Mouse (Mus musculus): ENCODE data around the gene Tmem178b. TPM values are rescaled to one million over a fixed set of nuclear protein-coding genes. Genes with fewer than 3 reads are reported as not detected.

Tmem178b gene
- polyA plus RNA-seq, 1 experiment from 2014 or later = 1.8 TPM

GRCm38 (mm10) chr6:39919011-39919709, 46.1 kb downstream of the Tmem178b start:
- Histone ChIP-seq H3K4me2 (no peak overlapping the region), H3K9ac (replicated peaks) (no peak overlapping the region), H3K4me3 (replicated peaks) (no peak overlapping the region), H3K4me1 (replicated peaks) (no peaks in the 10 kb centered on the region), H3K27me3 (no peaks in the 10 kb centered on the region), H3K9me3 (no peaks in the 10 kb centered on the region), H3K27ac (no peak overlapping the region), H3K36me3 (no peaks in the 10 kb centered on the region)
- 76% methylated on average over 6 of the region's 6 CpGs for WGBS
- no peak for ATAC-seq (ENCODE audit: insufficient number of reproducible peaks, insufficient read depth, low FRiP score, low TSS enrichment, low read depth)

DNA sequence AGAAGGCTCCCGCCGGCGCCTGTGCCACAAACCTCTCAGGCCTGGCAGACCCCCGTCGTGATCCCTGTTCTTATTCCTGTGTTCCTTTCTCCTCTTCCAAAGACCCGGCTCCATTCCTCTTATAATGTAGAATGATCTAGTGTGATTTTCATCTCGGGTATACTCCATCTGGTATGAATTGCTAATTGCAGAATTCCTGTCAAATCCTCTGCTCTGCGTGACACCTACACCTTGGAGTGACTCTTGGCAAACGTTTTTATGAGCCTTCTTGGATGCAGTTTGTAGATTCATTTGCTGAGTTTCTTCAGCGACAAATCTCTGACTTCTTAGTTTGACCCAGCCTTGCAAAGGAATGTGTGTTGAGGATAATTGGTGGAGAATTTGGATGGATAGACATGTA, 53.4 kb downstream of the Tmem178b start:
- Histone ChIP-seq H3K36me3 (no peaks in the 10 kb centered on the region), H3K27me3 (no peaks in the 10 kb centered on the region), H3K9me3 (no peaks in the 10 kb centered on the region), H3K4me1 (replicated peaks) (no peaks in the 10 kb centered on the region), H3K27ac (no peak overlapping the region), H3K4me3 (replicated peaks) (no peak overlapping the region), H3K4me2 (no peak overlapping the region), H3K9ac (replicated peaks) (no peak overlapping the region)
- ATAC-seq (ENCODE audit: insufficient number of reproducible peaks, insufficient read depth, low FRiP score, low TSS enrichment, low read depth) = no peak
- WGBS = 84% methylated on average over 10 of the region's 10 CpGs

DNA sequence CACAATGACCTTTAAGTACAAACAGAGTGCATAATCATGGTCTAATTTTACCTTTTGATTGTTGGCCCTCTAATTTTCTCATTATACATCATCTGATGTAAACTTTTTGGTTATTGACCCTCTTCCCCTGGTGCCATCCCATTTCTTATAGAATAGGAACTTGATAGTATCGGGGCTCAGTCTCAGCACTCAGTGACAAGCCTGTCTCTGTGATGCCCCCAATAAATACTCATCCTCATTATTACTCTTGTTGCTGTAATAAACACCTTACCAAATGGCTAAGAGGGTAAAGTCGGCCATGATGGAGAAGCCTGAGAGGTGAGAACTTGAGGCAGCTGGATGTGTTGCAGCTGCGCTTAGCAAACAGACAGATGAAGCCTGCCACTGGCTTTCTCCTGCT, 63.5 kb downstream of the Tmem178b start:
- ATAC-seq (ENCODE audit: insufficient number of reproducible peaks, insufficient read depth, low FRiP score, low TSS enrichment, low read depth) = no peak
- H3K4me2 ChIP-seq = no peak overlapping the region
- H3K4me1 ChIP-seq (replicated peaks) = no peaks in the 10 kb centered on the region
- H3K27ac ChIP-seq = no peak overlapping the region
- H3K4me3 ChIP-seq (replicated peaks) = no peak overlapping the region
- no peaks in the 10 kb centered on the region for H3K36me3 ChIP-seq
- 53% methylated on average over 3 of the region's 3 CpGs for WGBS
- no peak overlapping the region for H3K9ac ChIP-seq (replicated peaks)
- H3K9me3 ChIP-seq = no peaks in the 10 kb centered on the region
- no peaks in the 10 kb centered on the region for H3K27me3 ChIP-seq

- Histone ChIP-seq H3K27ac (no peak overlapping the region), H3K4me2 (no peak overlapping the region), H3K27me3 (no peaks in the 10 kb centered on the region; the same call in 1 of the 2 replicates), H3K9ac (replicated peaks) (no peak overlapping the region), H3K4me1 (replicated peaks) (no peaks in the 10 kb centered on the region), H3K9me3 (no peaks in the 10 kb centered on the region), H3K4me3 (replicated peaks) (no peak overlapping the region), H3K36me3 (no peaks in the 10 kb centered on the region)
- 86% methylated on average over 7 of the region's 7 CpGs for WGBS
- ATAC-seq (ENCODE audit: insufficient number of reproducible peaks, insufficient read depth, low FRiP score, low TSS enrichment, low read depth) = no peak
These were observed 67.8 kb downstream of the Tmem178b start for GRCm38 (mm10) chr6:39940920-39941319.

DNA sequence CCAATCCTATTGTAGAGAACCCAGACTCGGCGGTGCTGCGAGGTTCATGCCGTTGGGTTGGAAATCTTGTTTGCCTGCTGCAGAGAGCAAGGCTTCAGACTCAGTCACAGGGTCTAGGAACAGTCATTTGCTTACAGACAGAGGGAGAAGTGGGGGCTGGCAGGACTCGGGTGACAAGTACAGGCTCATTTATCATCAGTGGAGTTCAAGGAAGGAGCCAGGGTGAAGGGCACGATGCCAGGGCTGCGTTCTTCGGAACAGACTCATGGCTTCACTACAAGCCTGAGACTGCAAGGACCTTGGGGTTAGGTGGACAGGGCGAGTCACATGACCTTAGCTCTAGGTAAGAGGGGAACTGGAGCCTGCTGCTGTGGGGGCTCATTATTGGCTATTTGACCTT, 71.8 kb downstream of the Tmem178b start:
- no peak overlapping the region for H3K4me3 ChIP-seq (replicated peaks)
- 75% methylated on average over 9 of the region's 9 CpGs for WGBS
- no peak for ATAC-seq (ENCODE audit: insufficient number of reproducible peaks, insufficient read depth, low FRiP score, low TSS enrichment, low read depth)
- H3K36me3 ChIP-seq = no peaks in the 10 kb centered on the region
- no peak overlapping the region for H3K27ac ChIP-seq
- no peaks in the 10 kb centered on the region; the same call in 1 of the 2 replicates for H3K27me3 ChIP-seq
- H3K4me2 ChIP-seq = no peak overlapping the region
- no peak overlapping the region for H3K9ac ChIP-seq (replicated peaks)
- no peaks in the 10 kb centered on the region for H3K4me1 ChIP-seq (replicated peaks)
- no peaks in the 10 kb centered on the region for H3K9me3 ChIP-seq

DNA sequence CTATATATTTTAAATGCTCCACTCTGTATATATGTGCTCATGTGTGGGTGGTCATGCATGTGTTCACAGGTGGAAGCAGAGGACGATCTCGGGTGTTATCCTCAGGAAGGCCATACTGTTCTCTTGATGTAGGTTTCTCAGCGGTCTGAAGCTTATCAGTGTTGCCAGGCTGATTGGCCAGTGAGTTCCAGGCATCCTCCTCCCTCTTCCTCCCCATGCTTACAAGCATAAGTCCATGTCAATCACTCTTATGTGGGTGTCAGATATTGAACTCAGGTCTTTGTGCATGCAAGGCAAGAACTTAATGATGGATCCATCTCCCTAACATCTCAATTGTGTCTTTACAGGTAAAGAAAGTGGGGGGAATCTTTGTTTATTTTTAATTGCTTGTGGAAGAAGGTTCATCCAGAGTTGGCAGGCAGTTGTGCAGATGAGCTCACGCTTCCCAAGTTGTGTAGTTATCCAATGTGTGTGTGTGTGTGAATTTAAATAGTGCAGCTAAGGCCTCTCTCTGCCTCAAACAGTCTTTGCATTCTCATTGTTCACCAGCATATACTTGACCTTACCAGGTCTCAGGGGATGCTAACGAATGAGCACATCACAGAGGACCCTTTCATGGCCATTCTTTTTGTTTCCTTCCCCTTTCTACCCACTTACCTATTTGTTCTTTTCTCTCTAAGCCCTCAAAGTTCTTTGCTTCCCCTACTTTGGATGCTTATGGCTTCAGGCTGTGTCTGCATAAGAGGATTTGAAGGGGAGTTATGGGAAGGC, 72.8 kb downstream of the Tmem178b start:
- Histone ChIP-seq H3K9me3 (no peaks in the 10 kb centered on the region), H3K27me3 (no peaks in the 10 kb centered on the region; the same call in 1 of the 2 replicates), H3K4me1 (replicated peaks) (no peaks in the 10 kb centered on the region), H3K4me3 (replicated peaks) (no peak overlapping the region), H3K36me3 (no peaks in the 10 kb centered on the region), H3K9ac (replicated peaks) (no peak overlapping the region), H3K4me2 (no peak overlapping the region), H3K27ac (no peak overlapping the region)
- no peak for ATAC-seq (ENCODE audit: insufficient number of reproducible peaks, insufficient read depth, low FRiP score, low TSS enrichment, low read depth)
- WGBS = 84% methylated on average over 5 of the region's 5 CpGs

- H3K4me2 ChIP-seq = no peak overlapping the region
- WGBS = 90% methylated on average over 4 of the region's 4 CpGs
These were observed 73.5 kb downstream of the Tmem178b start for GRCm38 (mm10) chr6:39946601-39947000.

GRCm38 (mm10) chr6:39953951-39954350, 80.9 kb downstream of the Tmem178b start:
- ATAC-seq (ENCODE audit: insufficient number of reproducible peaks, insufficient read depth, low FRiP score, low TSS enrichment, low read depth) = no peak
- WGBS = 86% methylated on average over 5 of the region's 5 CpGs
- Histone ChIP-seq H3K4me1 (replicated peaks) (no peaks in the 10 kb centered on the region), H3K9ac (replicated peaks) (no peak overlapping the region), H3K27ac (no peak overlapping the region), H3K36me3 (no peaks in the 10 kb centered on the region), H3K27me3 (no peaks in the 10 kb centered on the region), H3K4me2 (no peak overlapping the region), H3K9me3 (no peaks in the 10 kb centered on the region), H3K4me3 (replicated peaks) (no peak overlapping the region)

More at GRCm38 (mm10) chr6:39946601-39947000, 73.5 kb downstream of the Tmem178b start:
- no peaks in the 10 kb centered on the region for H3K9me3 ChIP-seq
- no peak for ATAC-seq (ENCODE audit: insufficient number of reproducible peaks, insufficient read depth, low FRiP score, low TSS enrichment, low read depth)
- H3K9ac ChIP-seq (replicated peaks) = no peak overlapping the region
- H3K27ac ChIP-seq = no peak overlapping the region
- no peaks in the 10 kb centered on the region for H3K4me1 ChIP-seq (replicated peaks)
- H3K27me3 ChIP-seq = no peaks in the 10 kb centered on the region; the same call in 1 of the 2 replicates
- no peak overlapping the region for H3K4me3 ChIP-seq (replicated peaks)
- H3K36me3 ChIP-seq = no peaks in the 10 kb centered on the region

GRCm38 (mm10) chr6:39955211-39955610, 82.1 kb downstream of the Tmem178b start:
- ATAC-seq (ENCODE audit: insufficient number of reproducible peaks, insufficient read depth, low FRiP score, low TSS enrichment, low read depth) = no peak
- H3K9ac ChIP-seq (replicated peaks) = no peak overlapping the region
- H3K4me1 ChIP-seq (replicated peaks) = no peaks in the 10 kb centered on the region
- WGBS = 90% methylated on average over 2 of the region's 2 CpGs
- H3K4me3 ChIP-seq (replicated peaks) = no peak overlapping the region
- H3K27ac ChIP-seq = no peak overlapping the region
- H3K36me3 ChIP-seq = no peaks in the 10 kb centered on the region
- H3K9me3 ChIP-seq = no peaks in the 10 kb centered on the region
- H3K4me2 ChIP-seq = no peak overlapping the region
- no peaks in the 10 kb centered on the region for H3K27me3 ChIP-seq

DNA sequence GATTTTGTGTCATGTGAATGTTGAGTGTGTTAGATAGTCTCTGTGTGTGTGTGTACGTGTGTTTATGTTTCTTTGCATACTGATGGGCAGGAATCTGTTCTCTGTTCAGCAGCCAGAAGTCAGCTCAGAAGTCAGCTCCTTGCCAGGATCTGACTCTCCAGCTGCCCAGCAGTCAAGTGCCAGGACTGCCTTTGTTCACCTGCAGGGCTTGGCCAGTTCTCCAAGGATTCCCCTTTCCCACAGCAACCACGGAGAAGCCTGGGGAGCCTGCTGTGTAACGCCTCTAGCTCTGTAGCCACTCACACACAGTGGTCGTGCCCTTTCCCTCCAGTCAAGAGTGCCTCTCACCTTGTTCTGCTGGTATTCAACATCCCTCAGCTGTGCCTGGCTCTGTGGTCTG, 91.5 kb downstream of the Tmem178b start:
- Histone ChIP-seq H3K9ac (replicated peaks) (no peak overlapping the region), H3K27me3 (no peaks in the 10 kb centered on the region), H3K4me3 (replicated peaks) (no peak overlapping the region), H3K4me2 (no peak overlapping the region), H3K27ac (no peak overlapping the region), H3K36me3 (no peaks in the 10 kb centered on the region), H3K9me3 (no peaks in the 10 kb centered on the region), H3K4me1 (replicated peaks) (no peaks in the 10 kb centered on the region)
- no peak for ATAC-seq (ENCODE audit: insufficient number of reproducible peaks, insufficient read depth, low FRiP score, low TSS enrichment, low read depth)
- 68% methylated on average over 4 of the region's 4 CpGs for WGBS

- Histone ChIP-seq H3K27ac (no peak overlapping the region), H3K9ac (replicated peaks) (no peak overlapping the region), H3K36me3 (no peaks in the 10 kb centered on the region), H3K27me3 (no peaks in the 10 kb centered on the region), H3K4me1 (replicated peaks) (no peaks in the 10 kb centered on the region), H3K9me3 (no peaks in the 10 kb centered on the region), H3K4me3 (replicated peaks) (no peak overlapping the region), H3K4me2 (no peak overlapping the region)
- no peak for ATAC-seq (ENCODE audit: insufficient number of reproducible peaks, insufficient read depth, low FRiP score, low TSS enrichment, low read depth)
These were observed 97.2 kb downstream of the Tmem178b start for GRCm38 (mm10) chr6:39970281-39970680.
